Mouse (Mus musculus): ENCODE results near the gene Trim17. TPM values are rescaled to one million over a fixed set of nuclear protein-coding genes. Genes with fewer than 3 reads are reported as not detected.

Trim17 gene
- total RNA-seq, 2 experiments from 2014 or later: 3.9 to 4.3 TPM

Small RNA genes lying within 50 kb of the gene (microRNA-seq; reads per million reads assigned to microRNA genes)
- 0 to 0.53 reads per million in 2 experiments for gene Gm44313

Other genes with a start within 250 kb of the Trim17 start
- under 1 TPM in 1 of 2 experiments, not detected in 1; 0.13 TPM for gene Olfr318, start 230.7 kb upstream of the Trim17 start, total RNA-seq (2021)
- gene Olfr317, start 215.5 kb upstream of the Trim17 start, total RNA-seq (2021): under 1 TPM in 1 of 2 experiments, not detected in 1; 0.15 TPM
- gene Olfr316, start 202.0 kb upstream of the Trim17 start, total RNA-seq (2021): under 1 TPM; 0.13 to 0.42 TPM
- gene Olfr315, start 181.5 kb upstream of the Trim17 start, total RNA-seq (2021): not detected
- gene Olfr314, start 171.7 kb upstream of the Trim17 start, total RNA-seq (2021): not detected
- gene Fam183b, start 152.7 kb upstream of the Trim17 start, total RNA-seq (2021): 1 to 10 TPM in 1 of 2 experiments, under 1 TPM in 1; 0.89 to 2.1 TPM
- gene Olfr313, start 139.7 kb upstream of the Trim17 start, total RNA-seq (2021): not detected
- gene Olfr312, start 125.4 kb upstream of the Trim17 start, total RNA-seq (2021): not detected
- not detected for gene Olfr311, start 115.4 kb upstream of the Trim17 start, total RNA-seq (2021)
- gene Gm12258, start 107.5 kb upstream of the Trim17 start, total RNA-seq (2021): 10 to 100 TPM; 16.7 TPM
- gene 2810021J22Rik, start 87.5 kb upstream of the Trim17 start, total RNA-seq (2021): 1 to 10 TPM; 9.3 TPM
- 1 to 10 TPM; 8.7 to 9.0 TPM for gene Zfp39, start 50.5 kb upstream of the Trim17 start, total RNA-seq (2021)
- gene Btnl10, start 36.8 kb upstream of the Trim17 start, total RNA-seq (2021): not detected
- gene Rnf187, start 15.8 kb upstream of the Trim17 start, total RNA-seq (2021): 100 to 1,000 TPM; 493 to 512 TPM
- gene Hist3h2ba, start 5.8 kb upstream of the Trim17 start, total RNA-seq (2021): 100 to 1,000 TPM; 119 to 135 TPM
- gene Hist3h2a, start within 50 bp of the Trim17 start, total RNA-seq (2021): 10 to 100 TPM; 57.2 to 62.3 TPM
- 10 to 100 TPM; 21.8 to 22.0 TPM for gene Trim11, start 23.4 kb downstream of the Trim17 start, total RNA-seq (2021)
- 1 to 10 TPM; 1.5 to 1.9 TPM for gene Obscn, start 181.7 kb downstream of the Trim17 start, total RNA-seq (2021)
- 10 to 100 TPM in 1 of 2 experiments, 1 to 10 TPM in 1; 9.8 to 10.0 TPM for gene Iba57, start 209.1 kb downstream of the Trim17 start, total RNA-seq (2021)
- gene Gjc2, start 228.5 kb downstream of the Trim17 start, total RNA-seq (2021): 10 to 100 TPM in 1 of 2 experiments, 1 to 10 TPM in 1; 7.9 to 14.2 TPM
- 100 to 1,000 TPM; 113 to 118 TPM for gene Guk1, start 237.5 kb downstream of the Trim17 start, total RNA-seq (2021)
- gene Mrpl55, start 247.8 kb downstream of the Trim17 start, total RNA-seq (2021): 10 to 100 TPM; 38.5 to 39.9 TPM